Mouse (Mus musculus) liver, embryonic 14.5 days (tissue): ENCODE measurements at regions not wholly inside any gene's neighbourhood (a gene's known extent, or its start where the extent isn't known, plus 50 kb on each side); places are given as distances from the start of the nearest gene placed in this dataset.

Experiments
- CTCF ChIP-seq: IDR thresholded peaks from 2 replicates; pipeline ENCODE4 v1.5.1; 2016; ENCODE audit warnings: antibody characterized with exemption, low read depth, control low read depth
- EP300 ChIP-seq: IDR thresholded peaks from 2 replicates; pipeline ENCODE4 v1.6.1; 2016; ENCODE audit warnings: antibody characterized with exemption, low read depth

DNA sequence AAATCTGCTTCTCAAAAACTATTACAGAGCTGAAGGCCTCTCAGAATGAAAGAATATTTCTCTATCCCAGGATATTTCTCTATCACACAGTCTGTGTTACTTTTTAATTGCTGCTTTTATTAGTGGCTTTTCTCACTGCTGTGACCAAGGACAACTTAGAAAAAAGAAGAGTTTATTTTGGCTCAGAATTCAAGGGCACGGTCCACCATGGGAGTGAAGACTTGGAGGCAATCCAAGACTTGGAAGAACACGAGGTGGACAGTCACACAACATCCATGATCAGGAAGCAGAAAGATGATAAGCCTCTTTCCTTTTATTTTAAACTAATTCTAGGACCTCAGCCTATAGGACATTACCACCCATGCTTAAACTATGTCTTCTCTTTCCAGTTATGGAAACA, 561.5 kb downstream of the Pdcd6ip start:
- TF ChIP-seq CTCF (no peak), EP300 (no peak)
